Mouse (Mus musculus) spleen, postnatal 14 days (tissue): Measurements from ENCODE around the gene Nelfcd.

ENCODE experiments used
- DNase-seq, 2 experiments: peaks; one replicate each; pipeline ENCODE4 v3.0.0; 2021 to 2022; ENCODE audit warnings: low spot score in 2 of 2

The Nelfcd gene

GRCm38 (mm10) chr2:174437697-174437982 is 22.0 kb downstream of the Nelfcd start:
- DNase-seq = peak in 1 of 2 experiments; percentile 49

DNA sequence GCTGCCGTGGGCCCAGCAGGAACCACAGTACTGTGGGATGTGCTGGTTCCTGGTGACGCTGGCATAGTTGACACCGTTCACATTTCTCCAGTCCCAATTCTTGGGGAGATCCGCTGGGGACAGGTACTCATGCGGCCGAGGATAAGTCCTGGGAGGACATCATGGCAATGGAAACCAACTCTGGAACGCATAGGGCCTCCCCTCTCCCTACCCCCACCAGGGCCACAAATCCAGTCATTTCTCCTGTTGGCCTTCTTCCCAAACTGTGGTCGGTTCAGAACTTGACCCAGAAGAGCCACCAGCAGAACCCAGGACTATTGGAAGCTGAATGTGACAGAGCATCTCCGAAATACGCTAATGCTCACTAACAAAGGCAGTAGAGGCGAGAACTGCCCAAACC is 22.6 kb downstream of the Nelfcd start:
- no peak for DNase-seq

GRCm38 (mm10) chr2:174438737-174439449 is 23.3 kb downstream of the Nelfcd start, which contains the start of gene Ctsz:
Ctsz (minus strand) TSS chr2:174439039.
- DNase-seq = peak; percentile 64 to 69

DNA sequence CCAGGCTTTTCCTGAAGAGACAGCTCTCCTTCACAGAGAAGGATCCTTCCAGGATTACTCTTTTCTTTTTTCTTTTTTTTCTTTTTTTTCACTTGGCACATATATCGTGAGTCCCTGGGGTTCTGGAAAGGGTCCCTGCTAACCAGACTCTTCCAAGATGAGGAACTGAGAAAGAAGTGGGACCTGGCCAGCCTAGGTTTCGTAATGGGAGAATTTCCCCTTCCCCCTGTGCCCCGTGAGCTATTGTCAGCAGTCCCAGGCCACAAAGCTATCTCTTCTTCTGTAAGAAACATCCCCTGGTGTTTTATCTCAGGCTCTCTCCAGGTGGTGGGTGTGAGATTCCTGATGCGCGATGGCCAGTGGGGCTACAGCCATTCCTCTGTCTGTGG is 23.8 kb downstream of the Nelfcd start:
- no peak for DNase-seq

DNA sequence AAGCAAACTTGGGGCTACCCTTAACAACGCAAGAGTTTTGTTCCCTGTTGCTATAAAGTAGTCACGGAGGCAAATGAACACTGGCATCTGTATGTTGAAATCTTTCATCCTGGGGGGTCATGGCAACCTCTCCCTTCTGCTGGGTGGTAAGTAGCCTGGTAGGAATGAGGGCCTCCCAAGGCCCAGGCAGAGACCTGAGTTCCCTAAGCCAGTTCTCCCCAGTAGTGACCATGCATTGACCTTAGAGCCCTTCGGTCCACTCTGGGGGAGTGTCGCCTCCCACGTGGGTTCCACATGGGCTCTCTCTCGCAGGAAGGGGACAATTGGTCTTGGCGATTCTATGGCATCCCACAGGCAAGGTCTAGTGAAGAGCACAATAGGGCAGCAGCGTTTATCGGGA is 24.4 kb downstream of the Nelfcd start:
- no peak for DNase-seq

DNA sequence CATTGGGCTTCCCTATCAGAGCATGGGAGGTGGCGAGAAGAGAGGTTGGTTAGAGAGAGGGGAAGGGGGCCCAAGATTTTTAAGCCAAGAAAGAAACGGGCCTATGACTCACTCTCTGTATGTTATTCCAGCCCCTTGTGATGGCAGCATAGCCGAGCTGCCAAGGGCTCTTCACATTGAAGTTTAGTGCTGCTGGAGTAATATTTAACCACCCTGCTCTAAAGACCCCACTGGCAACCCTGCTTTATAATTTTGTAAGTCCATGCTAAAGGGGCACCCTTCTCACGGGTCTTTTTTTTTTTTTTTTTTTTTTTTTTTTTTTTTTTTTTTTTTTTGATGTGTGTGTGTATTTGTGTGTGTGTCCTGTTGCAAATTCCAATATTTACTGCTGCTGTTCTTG is 26.3 kb downstream of the Nelfcd start:
- no peak for DNase-seq

- no peak for DNase-seq
Measured at GRCm38 (mm10) chr2:174442460-174442859, 26.9 kb downstream of the Nelfcd start.

- no peak for DNase-seq
Measured at GRCm38 (mm10) chr2:174443046-174443445, 27.4 kb downstream of the Nelfcd start.

- no peak for DNase-seq
Measured at GRCm38 (mm10) chr2:174444359-174444758, 28.8 kb downstream of the Nelfcd start.

DNA sequence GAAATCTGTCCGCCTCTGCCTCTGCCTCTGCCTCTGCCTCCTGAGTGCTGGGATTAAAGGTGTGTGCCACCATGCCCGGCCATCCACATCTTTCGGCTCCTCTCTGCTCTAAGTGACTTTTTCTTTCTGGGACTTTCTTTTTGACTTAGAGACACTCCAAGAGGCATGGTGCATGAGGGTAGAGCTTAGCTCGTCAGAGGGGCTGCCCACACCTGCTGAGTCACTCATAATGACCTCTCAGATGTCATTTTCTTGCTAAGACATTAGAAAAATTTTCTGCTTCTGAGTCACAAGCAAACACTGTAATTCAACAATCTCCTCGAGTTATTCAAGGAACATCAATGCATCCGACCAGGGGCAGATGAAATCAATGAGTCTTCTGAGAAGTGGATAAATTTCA is 29.4 kb downstream of the Nelfcd start:
- DNase-seq = no peak

DNA sequence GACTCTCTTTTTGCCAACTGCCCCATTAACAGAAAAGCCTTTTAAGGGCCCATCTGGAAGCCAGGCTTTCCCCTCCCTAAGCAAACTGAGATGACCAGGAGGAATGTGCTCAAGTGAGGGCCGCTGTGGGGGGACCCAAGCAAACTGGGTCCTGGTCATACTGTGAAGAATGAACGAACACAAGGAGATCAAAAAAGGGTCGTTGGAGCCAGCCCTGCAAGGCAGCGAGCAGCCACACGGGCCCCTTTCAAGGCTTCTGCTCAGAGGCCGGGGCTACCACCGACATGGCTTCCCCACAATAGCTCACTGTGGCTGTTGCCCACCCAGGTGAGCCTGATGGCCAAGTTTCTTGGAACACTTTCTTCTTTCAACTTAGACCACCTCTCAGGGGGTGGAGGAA is 30.9 kb downstream of the Nelfcd start:
- DNase-seq = no peak

GRCm38 (mm10) chr2:174446905-174447304 is 31.3 kb downstream of the Nelfcd start:
- DNase-seq = no peak

DNA sequence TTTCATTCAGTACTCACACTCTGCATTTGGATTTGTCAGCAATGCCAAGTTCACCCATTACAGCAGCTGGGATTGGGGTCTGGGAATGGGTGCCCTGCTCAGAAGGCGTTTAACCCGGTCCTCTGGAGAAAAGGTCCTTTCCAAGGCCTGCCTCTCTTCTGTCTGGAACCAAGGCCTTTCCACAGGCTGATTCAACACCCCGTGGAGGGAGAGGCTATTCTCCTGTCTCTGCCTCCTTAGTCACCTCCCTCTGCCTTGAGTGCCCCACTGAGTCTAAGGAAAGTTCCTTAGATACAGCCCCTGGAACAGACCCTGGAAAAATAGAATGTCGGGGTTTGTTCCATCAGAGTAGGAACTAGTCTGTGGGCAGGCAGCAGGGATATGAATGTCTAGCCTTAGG is 32.8 kb downstream of the Nelfcd start:
- DNase-seq = no peak

DNA sequence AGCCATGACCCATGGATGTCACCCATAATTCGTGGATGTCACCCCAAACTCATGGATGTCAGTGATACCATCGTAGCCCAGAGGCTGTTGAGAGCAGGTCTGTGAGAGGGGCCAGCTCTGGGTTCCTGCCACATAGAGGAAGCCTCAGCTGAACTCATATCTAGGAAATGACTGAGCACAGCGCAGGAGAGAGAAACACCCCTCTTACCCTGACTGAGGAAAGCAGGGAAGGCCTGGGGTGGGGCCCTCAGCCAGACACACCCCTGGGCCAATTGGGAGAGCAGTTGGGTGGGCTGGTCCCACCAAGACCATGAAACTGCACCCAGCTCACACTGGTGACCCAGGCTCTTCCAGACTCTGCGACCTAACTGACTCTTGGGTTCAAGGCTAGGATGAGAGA is 34.7 kb downstream of the Nelfcd start, which contains the start of gene Tubb1:
Tubb1 (plus strand) TSS at position 343 of the 400 bp plus-strand sequence.
- no peak for DNase-seq

DNA sequence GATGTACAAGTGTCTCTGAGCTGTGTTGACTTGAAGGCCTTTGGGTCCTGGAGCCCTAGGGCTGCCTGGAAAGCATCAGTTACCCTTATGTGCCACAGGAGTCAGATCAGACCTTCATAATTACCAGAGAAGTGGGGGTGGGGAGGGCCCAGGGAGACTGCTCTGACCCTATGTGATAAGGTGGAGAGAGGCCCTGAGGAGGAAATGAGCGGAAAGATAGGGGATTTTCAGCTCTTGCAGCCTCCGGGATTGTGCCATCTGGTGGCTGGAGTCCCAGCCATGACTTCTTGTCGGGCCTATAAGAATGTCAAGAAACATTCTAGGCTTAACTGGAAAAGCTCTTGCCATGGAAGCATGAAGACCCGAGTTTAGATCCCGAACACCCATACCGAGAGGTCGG is 38.1 kb downstream of the Nelfcd start:
- peak; percentile 41 to 53 for DNase-seq

DNA sequence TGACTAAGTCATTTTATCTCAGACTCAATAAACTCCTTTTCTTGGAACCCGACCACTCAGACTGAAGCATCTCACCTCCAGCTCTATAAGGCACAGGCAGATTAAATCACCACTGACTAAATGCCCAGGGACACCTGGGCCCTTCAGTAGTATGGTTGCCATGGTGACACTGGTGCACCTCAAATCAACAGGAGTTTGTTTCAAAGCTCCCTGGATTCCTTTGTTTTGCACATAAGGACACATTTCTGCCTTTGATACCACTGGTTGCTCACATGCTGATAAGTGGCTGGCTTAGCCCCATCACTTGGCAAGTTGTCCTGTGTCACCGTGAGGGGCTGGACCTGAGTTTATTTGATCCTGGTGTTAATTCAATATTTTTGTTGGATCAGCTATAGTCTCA is 43.8 kb downstream of the Nelfcd start:
- no peak for DNase-seq

GRCm38 (mm10) chr2:174463370-174463769 is 47.8 kb downstream of the Nelfcd start:
- no peak for DNase-seq

- peak; percentile 89 to 93 for DNase-seq
Measured at GRCm38 (mm10) chr2:174463789-174464523, 48.4 kb downstream of the Nelfcd start, which contains the start of gene Atp5e. Atp5e (minus strand) TSS chr2:174464105.

DNA sequence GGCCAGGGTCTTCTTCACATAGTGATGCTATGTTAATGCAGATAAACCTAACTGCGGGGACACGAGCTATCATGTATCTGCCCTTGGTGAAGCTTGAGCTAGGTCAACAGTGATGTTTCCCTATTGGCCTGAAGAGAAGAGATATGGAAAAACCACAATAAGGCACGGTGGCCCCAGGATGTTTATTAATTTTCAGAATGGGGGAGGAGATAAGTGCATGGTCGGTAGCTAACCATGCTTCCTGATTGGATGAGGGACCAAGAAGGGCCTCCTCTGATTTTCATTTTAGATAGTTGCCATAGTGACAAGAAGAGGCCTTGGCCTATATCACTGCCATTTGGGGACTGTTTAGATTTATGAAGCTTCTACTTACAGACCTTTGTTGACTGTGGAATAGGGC is 54.7 kb downstream of the Nelfcd start:
- no peak for DNase-seq

GRCm38 (mm10) chr2:174470786-174471405 is 55.3 kb downstream of the Nelfcd start:
- no peak for DNase-seq

DNA sequence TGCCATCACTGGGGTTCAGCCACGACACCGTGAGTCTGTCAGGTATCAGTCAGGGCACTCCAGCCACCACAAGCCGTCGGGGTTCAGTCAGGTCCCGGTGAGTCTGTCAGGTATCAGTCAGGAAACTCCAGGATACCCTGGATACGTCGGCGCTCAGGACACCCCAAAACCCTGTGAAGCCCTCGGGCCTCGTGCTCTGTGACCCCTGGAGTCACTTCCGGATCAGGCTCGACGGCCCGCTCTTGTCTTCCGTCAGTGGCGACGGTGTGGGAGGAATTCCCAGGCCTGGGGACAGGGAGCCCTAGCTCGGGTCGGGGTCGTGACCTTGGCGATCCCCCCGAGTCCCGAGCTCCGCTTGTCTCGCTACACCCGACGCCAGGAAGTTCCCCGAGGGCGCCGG is 56.8 kb downstream of the Nelfcd start:
- no peak for DNase-seq

GRCm38 (mm10) chr2:174472818-174473549 is 57.4 kb downstream of the Nelfcd start, which contains the start of gene Prelid3b:
Prelid3b (minus strand) TSS chr2:174473081.
- DNase-seq = peak; percentile 100
